Mouse (Mus musculus) splenic B cell, adult 2 months (primary cell): ENCODE results near the gene Khdrbs2.

Source experiments
- DNase-seq: peaks from one replicate; pipeline ENCODE4 v3.0.0-alpha.2; 2011; ENCODE audit warnings: low read depth, low spot score
- H3K27me3 ChIP-seq: 2 replicates; pipeline ENCODE4 v1.6.1; 2012; ENCODE audit warnings: mild to moderate bottlenecking, low read length, moderate library complexity, mixed read lengths; ENCODE audit not compliant: control insufficient read depth, poor library complexity, insufficient read depth, severe bottlenecking
- H3K36me3 ChIP-seq: 2 replicates; pipeline ENCODE4 v1.6.1; 2012; ENCODE audit warnings: mild to moderate bottlenecking, low read length, moderate library complexity, mixed read lengths; ENCODE audit not compliant: control insufficient read depth, poor library complexity, insufficient read depth, severe bottlenecking

Gene Khdrbs2

GRCm38 (mm10) chr1:32172506-32173239 lies at the start of gene Khdrbs2:
TSS of gene Khdrbs2 (plus strand) at chr1:32172714.
- no peak for DNase-seq
- Histone ChIP-seq H3K36me3 (no peaks in the 10 kb centered on the region), H3K27me3 (no peaks in the 10 kb centered on the region)

DNA sequence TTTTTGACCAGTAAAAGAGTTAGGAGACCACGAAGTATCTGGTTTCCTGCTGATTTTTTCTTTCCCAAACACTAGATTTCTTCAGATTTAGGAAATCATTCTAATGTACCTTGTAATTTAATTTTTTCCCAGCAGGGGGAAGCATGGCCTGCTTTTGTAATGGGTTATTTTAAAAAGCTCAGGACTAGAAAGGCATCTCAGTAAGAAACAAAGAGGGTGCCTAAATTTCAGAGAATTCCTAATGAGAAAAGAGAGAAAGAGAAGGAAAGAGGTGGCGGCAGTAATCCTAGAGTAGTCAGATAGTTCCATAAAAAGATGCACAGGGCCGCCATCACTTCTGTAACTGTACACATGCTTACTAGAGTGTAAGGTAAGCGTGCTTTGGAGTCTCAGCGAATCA lies 2.1 kb downstream of the Khdrbs2 start:
- no peaks in the 10 kb centered on the region for H3K27me3 ChIP-seq
- H3K36me3 ChIP-seq, result no peaks in the 10 kb centered on the region
- DNase-seq, result no peak

DNA sequence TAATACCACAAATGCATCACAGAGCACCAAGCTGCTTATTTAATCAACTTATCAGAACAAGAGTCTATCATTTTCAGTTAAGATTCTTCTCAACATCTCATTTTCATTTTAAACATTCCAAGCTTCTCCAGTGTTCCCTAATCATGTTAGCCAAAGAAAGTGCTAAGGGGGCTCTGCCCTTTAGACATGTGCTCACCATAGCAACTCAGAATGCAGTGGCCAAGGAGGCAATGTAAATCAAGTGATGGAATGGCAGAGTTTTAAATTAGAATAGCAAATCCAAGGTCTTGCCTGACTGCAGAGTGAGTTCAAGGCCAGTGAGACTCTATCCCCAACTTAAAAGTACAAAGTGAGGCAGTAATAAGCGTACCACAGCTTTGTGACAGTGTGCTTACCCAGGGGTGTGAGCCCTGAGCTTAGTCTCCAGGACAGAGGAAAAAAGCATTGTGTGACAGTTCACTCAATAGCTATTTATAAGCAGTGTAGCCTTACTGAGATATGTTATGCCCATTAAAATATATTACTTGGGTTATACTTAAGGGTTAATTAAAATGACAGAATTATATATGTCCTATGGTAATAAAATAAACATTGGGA lies 27.2 kb downstream of the Khdrbs2 start:
- Histone ChIP-seq H3K36me3 (no peaks in the 10 kb centered on the region), H3K27me3 (no peaks in the 10 kb centered on the region)
- no peak for DNase-seq

- no peaks in the 10 kb centered on the region for H3K27me3 ChIP-seq
- DNase-seq, result no peak
- H3K36me3 ChIP-seq, result no peaks in the 10 kb centered on the region
These were observed 75.9 kb downstream of the Khdrbs2 start for GRCm38 (mm10) chr1:32248443-32248842.

DNA sequence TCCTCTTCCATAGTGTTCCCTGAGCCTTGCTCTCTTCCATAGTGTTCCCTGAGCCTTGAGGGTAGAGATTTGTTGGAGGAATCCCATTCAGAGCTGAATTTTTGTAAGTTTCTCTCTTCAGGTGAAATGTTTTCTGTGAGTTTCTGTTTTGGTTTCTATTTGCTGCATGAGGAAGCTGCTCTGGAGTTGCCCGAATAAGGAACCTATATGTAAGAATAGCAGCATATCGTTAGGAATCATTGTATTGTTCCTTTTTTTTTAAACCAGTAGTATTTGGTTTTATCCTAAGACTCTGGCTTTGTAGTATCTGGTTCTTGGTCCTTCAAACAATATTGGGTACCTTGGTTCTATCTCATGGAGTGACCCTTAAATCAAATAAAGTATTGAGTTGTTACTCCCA lies 77.1 kb downstream of the Khdrbs2 start:
- Histone ChIP-seq H3K27me3 (no peaks in the 10 kb centered on the region), H3K36me3 (no peaks in the 10 kb centered on the region)
- no peak for DNase-seq

- no peak for DNase-seq
- no peaks in the 10 kb centered on the region for H3K36me3 ChIP-seq
These were observed 77.8 kb downstream of the Khdrbs2 start for GRCm38 (mm10) chr1:32250337-32250736.

GRCm38 (mm10) chr1:32258942-32259341 lies 86.4 kb downstream of the Khdrbs2 start:
- no peak for DNase-seq
- no peaks in the 10 kb centered on the region for H3K27me3 ChIP-seq
- H3K36me3 ChIP-seq, result no peaks in the 10 kb centered on the region

More at GRCm38 (mm10) chr1:32250337-32250736, 77.8 kb downstream of the Khdrbs2 start:
- H3K27me3 ChIP-seq, result no peaks in the 10 kb centered on the region

DNA sequence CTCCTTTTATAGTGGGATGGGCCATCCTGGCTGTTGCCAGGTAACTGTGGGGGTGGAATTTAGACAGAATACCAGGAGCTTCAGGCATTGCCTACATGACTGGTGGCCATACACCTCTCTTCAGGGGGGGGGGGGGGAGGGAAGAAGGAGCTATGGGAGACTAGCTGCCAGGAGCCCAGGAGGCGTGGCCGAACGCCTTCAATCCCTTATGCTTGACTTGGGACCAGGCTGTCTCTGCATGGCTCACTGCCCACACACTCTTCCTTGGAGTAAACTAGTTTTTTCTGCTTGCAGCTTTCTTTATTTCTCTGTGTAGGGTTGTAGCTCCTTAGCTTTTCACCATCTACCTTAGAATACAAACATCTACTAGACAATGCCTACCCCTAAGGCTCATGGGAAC lies 98.0 kb downstream of the Khdrbs2 start:
- DNase-seq, result no peak
- H3K27me3 ChIP-seq, result no peaks in the 10 kb centered on the region

GRCm38 (mm10) chr1:32294702-32295101 lies 122.2 kb downstream of the Khdrbs2 start:
- Histone ChIP-seq H3K27me3 (no peaks in the 10 kb centered on the region), H3K36me3 (no peaks in the 10 kb centered on the region)
- no peak for DNase-seq

More for the DNA sequence above, 98.0 kb downstream of the Khdrbs2 start:
- H3K36me3 ChIP-seq, result no peaks in the 10 kb centered on the region

DNA sequence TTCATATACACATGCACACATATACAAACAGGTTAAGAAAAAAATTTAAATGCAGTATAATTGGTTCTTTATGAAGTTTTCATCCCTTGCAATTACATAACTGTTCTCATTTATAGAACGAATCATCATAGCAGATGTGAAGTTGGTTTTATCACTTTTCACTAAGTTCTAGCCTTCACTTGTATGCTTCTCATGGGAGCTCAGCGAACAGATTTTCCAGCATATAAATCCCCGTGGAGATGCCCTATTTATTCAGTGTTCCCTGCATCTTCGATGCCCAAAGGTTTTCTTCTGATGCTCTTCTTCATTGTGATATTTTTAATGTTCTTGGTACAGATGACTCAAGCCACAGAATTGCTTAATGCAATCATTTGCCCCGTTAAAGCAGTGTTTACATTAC lies 128.9 kb downstream of the Khdrbs2 start:
- no peaks in the 10 kb centered on the region for H3K27me3 ChIP-seq
- DNase-seq, result no peak
- H3K36me3 ChIP-seq, result no peaks in the 10 kb centered on the region

DNA sequence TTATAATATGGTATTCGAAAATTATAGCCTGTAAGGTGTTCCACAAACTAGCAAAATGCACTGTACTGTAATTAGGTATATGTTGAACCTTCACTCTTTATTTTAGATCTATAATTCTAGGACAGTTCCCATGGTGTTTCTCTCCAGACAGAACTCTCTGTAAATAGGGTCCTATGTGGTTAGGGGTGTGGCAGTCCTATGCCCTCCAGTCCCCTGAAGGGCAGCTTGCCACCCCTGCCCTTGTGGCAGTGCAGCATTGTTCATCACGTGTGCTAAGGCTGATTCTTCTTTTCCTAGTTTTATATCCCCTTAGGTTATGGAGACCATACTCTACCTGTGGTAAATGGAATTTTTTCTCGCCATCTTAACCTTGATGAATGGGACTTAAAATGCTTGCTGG lies 136.6 kb downstream of the Khdrbs2 start:
- Histone ChIP-seq H3K27me3 (no peaks in the 10 kb centered on the region), H3K36me3 (no peaks in the 10 kb centered on the region)
- DNase-seq, result no peak

- Histone ChIP-seq H3K36me3 (no peaks in the 10 kb centered on the region), H3K27me3 (no peaks in the 10 kb centered on the region)
- no peak for DNase-seq
These were observed 137.1 kb downstream of the Khdrbs2 start for GRCm38 (mm10) chr1:32309637-32310036.

- DNase-seq, result no peak
- no peaks in the 10 kb centered on the region for H3K36me3 ChIP-seq
- H3K27me3 ChIP-seq, result no peaks in the 10 kb centered on the region
These were observed 166.6 kb downstream of the Khdrbs2 start for GRCm38 (mm10) chr1:32339108-32339507.

DNA sequence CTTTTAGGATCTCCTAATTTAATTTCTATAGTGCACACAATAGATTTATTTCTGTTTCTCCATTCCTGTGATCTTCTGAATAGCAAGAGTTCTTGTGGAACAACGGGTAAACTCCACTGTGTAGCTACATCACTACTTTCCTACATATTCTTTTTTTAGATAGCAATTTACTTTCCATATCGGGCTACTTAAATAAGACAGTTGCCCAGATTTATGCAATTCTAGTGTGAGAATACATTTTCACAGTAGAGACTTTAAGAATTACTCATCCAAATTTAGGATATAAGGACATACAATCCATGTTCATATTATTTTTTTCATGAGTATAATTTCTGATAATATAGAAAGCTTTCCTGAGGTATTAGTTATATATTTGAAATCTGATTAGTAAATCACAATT lies 175.0 kb downstream of the Khdrbs2 start:
- no peak for DNase-seq
- Histone ChIP-seq H3K27me3 (no peaks in the 10 kb centered on the region), H3K36me3 (no peaks in the 10 kb centered on the region)

DNA sequence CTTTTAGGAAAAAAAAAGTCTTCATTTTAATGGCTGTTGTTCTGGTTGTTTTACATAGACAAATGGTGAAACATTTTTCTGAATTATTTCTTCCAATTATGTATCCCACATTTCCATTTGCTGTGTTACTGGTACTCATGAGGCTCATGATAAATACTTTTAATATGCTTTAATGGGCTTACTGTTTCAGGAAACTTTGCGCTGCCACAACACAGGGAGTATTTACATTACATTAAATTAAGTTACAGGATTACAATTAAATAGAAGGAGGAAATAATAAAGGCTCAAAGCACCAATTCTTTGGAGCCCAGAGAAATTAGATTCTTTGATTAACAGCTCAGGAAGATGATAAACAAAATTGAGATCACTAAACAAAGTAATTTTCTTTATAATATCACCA lies 179.6 kb downstream of the Khdrbs2 start:
- Histone ChIP-seq H3K27me3 (no peaks in the 10 kb centered on the region), H3K36me3 (no peaks in the 10 kb centered on the region)
- no peak for DNase-seq
